Mouse (Mus musculus): ENCODE data around the gene Syt3.

Gene Syt3

DNA sequence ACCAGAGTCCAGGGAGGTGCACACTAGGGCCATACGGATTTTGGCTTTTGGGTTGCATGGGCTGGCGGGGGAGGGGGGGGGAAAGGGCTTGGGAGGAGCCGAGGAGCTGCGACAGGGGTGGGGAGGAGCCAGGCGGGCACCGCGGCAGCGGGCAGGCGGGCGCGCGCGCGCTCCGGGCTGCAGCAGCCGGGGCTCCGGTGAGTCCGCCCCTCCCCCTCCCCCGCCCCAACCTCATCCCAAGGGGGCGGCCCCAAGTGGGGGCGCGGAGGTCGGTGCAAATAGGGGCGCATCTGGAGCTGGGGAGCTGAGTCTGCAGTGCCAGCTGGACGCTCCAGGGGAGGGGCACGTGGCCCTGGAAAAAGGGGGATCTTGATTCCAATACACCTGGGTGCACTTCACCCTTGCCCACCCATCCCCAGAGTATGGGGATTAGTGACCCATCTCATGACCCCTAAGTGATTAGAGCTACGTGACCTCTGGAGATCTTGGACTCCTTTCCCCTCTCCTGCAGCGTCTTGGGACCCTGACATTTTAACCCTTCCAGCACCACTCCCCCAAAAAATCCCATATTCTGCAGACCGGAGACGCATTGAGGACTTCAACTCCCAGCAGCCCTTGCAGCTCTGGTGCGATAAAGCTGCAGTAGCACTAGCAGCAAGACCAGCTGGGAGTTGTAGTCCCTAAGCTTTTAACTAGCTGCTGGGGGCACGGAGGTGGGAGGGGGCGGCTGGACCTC, at the start of gene Syt3:
TSS of gene Syt3 (plus strand) at position 123 of the 736 bp plus-strand sequence.
- no peak for DNase-seq (ENCODE audit: low read depth, low spot score)

DNA sequence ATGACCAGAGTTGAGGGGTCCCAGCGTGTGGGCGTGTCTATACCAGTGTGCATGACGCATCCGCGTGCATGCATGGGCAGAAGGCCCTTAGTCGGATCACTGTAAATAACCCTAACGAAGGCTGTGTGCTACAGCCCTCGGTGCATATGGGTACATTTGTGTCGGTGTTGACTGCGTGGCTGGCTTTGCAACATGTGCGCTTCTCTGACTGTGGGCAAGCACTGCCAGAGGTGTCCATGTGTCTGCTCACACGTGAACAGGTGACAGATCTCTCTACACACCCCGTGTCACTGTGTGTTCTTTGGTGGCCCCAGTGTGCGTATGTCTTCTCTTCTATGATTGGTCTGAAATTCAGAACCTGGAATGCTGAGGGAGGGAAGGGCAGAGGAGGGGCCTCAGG, 49.8 kb upstream of the Syt3 start:
- DNase-seq (ENCODE audit: low read depth, low spot score): no peak

DNA sequence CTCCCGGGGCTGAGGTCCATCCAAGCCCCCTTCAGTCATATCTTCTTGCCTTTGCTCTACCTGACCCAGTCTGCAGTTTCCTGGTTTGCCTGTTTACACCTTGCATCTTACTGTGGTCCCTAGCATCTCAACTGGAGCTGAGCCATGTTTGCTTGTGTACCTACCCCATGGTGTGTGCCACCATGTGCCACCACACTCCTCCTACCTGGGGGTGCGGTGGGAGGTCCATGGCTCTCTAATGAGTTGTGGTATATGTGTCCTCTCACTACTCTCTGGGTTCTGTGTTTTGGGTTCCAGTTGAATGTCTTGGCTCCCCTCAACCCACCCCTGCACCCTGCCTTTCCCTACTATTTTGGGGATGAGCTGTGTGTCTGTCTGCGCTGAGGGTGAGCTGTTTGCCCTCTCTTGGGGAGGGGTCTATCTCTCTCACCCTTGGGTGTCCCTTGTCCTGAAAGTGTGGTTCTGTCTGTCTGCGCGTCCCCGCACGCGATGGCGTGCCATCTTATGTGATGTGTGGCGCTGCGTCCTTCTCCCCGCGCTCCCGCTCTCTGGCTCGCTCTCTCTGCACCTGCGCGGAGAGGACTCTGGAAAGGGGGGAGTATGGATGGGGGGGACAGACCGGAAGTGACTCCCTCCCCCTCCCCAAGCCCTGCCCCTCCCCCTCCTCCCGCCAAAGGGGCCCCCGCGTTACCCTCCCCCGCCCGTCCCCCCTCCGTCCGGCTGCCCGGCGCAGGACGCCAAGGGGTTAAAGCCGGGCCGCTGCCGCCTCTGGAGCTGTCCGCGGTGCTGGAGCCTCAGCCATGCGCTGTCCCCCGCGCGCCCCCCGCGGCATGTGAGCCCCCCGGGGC, 48.6 kb upstream of the Syt3 start:
- DNase-seq (ENCODE audit: low read depth, low spot score): no peak

DNA sequence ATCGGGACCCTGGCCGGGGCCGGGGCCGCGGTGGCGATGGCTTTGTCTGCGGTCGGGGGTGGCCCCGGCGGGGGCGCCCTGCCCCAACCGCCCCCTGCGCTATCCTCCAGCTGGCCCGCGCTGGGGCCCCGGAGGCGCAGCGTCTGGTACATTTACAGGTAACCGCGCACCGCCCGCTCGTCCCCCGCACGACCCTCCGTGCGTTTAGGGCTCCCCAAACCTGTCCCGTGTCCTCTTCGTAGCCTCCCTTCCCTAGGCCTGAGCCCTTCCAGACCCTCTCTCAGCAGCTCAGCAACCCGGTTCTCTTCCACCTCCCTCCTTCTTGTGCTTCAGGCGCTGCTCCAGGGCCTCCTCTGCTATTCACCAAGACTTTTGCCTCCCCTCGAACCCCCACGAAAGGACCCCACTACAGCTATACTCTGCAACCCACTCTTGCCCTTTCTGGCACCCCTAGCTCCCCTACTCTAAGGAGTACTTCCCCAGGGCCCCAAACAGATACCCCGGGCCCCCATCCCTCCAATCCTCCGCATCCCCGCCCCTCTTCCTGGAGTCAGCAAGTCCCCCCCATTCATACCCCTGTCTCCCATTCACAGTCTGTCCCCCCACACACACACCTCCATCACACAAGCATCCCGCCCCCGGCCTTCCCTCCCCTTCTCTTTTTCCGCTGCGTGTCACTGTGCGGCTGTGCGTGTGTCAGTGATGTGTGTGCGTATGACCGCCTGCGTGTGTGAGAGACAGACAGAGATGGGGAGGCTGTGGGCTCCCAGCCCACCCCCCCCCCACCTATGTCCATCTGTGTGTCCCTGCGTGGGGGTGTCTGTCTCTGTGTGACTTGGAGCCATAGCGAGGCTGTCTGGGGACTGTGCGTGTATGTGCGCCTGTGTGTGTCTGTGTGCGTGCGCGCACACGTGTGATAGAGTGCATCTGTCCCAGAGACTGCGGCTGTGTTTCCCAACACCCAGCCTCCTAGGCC, 47.6 kb upstream of the Syt3 start:
- no peak for DNase-seq (ENCODE audit: low read depth, low spot score)

DNA sequence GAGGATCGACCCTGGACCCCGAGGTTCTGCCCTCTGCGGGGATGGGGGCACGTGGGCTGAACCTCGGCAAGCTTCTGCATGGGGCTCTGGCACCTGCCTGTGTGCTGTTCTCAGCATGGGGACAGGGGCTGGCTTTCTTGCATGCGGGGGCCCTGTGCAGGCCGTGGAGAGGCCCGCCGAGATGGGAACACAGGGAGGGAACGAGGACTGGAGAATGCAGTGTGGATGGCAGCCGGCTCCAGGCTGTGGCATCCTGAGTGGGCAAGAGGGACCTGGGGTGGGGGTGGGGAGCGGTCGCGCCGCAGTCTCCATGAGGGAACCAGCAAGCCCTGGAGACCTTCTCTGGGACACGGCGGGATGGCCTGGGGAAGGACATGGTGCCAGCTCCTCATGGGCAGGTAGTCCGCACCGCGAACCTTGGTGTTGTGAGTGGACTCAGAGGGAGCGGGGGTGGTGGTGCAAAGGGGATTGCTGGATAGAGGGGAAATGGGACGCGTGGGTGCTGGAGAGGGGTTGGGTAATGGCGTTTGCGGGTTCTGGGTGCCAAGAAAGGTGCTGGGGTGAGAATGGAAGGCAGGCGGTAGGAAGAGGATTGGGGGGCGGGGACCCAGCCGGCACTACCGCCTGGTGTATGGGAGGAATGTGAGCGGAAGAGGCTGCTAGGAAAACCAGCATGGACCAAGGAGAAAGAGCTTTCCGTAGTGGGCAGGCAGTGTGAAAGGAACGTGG, 46.6 kb upstream of the Syt3 start:
- DNase-seq (ENCODE audit: low read depth, low spot score): no peak

DNA sequence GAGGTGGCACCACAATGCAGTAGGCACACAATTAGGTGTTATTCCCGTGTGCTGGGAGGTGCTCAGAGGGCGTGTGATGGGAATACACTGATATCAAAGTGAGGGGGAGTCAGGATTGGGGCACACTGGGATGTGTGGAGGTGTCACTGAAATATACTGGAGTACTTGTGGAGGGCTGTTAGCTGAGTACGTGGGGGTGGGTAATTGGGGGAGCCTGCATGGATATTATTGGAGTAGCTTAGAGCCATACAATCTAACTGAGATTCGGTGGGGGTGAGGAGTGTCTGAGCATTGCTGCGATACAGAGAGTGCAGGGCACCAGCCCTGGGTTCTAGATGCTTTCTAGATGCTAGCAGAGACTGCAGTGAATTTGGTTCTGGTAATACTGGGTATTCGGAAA, 43.7 kb upstream of the Syt3 start:
- DNase-seq (ENCODE audit: low read depth, low spot score): no peak

DNA sequence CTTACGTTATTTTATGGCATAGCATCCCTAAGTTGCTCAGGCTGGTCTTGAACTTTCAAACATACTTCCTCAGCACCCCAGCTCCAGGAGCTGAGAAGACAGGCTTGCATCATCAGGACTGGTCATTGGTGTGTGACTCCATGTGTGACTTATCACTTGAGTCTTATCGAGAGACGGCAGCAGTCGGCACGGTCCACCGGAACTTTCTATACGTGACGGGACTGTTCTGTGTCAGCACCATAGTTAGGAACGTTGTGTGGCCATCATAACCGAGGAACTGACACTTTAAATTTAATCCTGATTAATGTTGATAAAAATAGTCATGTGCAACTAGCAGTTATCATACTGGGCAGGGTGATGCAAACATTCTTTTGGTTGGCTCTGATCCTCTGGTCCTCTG, 42.8 kb upstream of the Syt3 start:
- DNase-seq (ENCODE audit: low read depth, low spot score): no peak

DNA sequence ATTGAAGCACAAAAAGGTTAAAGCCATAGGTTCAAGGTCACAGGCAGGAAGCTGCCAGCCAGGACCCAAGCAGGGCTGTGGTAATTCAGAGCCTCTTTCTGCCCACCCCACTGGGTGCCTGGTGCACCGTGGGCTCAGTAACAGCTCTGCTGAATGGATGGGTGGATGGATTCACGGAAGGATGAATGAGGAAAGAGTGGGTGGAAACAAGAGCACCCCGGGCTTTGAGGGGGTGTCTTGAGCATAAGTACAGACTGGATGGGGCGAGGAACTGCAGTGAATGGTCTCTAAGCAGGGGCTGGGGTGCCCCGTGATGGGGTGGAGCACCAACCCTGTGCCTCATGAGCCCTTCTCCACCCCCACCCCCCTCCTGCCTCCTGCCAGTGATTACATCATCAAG, 42.2 kb upstream of the Syt3 start:
- DNase-seq (ENCODE audit: low read depth, low spot score): no peak

DNA sequence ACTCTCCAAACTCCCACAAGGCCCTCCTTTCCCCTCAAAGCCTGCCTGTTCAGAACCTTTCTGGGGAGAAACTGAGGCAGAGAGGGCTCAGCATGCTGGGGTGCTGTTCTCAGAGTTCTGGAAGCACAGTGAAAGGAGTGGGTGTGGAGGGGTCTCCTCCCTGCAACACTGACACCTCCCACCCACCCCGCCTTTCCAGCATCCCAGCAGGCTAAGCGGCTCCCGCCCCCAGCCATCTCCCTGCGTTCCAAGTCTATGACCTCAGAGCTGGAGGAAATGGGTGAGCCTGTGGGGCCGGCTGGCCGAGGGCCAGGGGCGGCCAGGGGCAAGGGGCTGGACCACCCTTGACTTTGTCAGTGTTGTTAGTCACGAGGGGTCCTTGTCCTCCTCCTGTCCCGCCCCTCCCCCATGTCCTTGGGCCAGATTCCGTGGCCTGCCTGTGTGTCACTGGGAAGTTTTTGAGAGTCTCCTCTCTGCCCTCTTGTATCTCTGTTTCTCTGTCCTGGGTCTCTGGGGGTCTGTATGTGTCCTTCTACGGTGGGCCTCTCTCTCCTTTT, 40.4 kb upstream of the Syt3 start:
- no peak for DNase-seq (ENCODE audit: low read depth, low spot score)

DNA sequence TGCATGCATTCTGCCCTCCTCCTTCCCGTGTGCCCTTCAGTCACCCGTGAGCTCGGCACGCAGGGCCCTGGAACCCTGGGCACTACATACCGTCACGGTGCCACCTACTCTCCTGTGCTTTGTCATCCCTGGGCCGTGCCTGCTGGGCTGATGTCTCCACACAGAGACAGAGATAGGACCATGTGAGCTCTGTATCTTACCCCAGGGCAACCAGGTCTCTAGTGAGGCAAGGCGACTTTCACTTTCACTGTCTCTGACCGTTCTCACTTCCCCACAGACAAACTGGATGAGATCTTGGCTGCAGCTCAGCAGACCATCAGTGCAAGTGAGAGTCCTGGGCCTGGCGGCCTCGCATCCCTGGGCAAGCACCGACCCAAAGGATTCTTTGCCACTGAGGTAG, 39.3 kb upstream of the Syt3 start:
- no peak for DNase-seq (ENCODE audit: low read depth, low spot score)

DNA sequence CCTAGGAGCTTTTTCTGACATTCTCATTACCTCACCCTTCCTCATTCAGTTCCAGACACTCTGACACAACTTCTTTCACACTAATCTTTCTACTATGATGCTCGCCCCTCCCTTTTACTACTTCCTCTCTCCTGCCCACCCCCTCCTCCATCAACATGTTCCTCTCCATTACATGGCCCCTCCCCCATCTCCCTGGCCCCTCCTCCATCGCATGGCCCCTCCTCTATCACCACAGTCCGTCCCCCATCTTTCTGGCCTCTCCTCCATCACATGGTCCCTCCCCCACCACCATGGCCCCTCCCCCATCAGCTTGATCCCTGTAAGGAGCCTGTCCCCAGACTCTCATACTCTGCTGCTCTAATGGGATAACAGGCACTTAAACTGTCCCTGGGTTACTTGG, 34.9 kb upstream of the Syt3 start:
- no peak for DNase-seq (ENCODE audit: low read depth, low spot score)

DNA sequence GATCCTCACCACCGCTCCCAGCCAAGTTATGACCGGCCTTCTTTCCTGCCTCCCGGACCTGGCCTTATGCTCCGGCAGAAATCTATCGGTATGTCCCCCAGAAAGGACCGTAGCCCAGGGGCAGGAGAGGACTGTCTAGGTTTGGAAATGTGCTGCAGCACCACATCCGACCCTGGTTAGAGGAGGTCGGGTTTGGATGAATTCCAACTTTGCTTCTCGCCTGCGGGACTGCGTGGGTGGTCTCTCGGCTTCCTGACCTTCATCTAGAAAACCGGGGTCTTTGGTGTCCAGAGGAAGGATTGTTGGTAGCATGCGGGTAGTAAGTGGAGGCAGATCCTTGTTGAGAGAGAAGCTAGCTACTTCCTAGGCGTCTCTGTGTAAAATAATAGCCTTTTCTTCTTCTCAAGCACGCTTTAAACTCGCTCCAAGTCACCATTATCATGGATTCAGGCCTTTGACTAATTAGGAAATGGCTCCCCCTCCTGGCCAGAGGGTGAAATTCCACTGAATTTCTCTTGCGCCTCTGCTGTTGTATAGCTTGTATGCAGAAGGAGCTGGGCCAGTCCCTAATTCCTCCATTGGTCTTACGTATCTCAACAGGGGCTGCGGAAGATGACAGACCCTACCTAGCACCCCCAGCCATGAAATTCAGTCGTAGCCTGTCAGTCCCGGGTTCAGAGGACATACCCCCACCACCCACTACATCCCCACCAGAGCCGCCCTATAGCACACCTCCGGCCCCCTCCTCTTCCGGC, 32.8 kb upstream of the Syt3 start:
- peak; percentile 79 for DNase-seq (ENCODE audit: low read depth, low spot score)

DNA sequence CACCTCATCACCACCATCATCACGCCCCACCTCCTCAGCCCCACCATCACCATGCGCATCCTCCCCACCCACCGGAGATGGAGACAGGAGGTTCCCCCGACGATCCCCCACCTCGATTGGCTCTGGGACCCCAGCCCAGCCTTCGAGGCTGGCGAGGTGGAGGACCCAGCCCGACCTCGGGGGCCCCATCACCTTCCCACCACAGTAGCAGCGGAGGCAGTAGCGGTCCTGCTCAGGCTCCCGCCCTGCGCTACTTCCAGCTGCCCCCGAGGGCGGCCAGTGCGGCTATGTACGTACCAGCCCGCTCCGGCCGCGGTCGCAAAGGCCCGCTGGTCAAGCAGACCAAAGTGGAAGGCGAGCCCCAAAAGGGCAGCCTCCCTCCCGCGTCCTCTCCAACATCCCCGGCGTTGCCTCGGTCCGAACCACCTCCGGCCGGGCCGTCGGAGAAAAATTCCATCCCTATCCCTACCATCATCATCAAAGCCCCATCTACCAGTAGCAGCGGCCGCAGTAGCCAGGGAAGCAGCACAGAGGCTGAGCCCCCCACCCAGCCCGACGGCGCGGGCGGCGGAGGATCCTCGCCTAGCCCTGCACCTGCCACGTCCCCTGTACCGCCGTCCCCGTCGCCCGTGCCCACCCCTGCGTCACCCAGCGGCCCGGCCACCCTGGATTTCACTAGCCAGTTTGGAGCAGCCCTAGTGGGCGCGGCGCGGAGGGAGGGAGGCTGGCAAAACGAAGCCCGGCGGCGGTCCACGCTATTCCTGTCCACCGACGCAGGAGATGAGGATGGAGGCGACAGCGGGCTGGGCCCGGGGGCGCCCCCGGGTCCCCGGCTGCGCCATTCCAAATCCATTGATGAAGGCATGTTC, 31.8 kb upstream of the Syt3 start:
- DNase-seq (ENCODE audit: low read depth, low spot score): no peak

DNA sequence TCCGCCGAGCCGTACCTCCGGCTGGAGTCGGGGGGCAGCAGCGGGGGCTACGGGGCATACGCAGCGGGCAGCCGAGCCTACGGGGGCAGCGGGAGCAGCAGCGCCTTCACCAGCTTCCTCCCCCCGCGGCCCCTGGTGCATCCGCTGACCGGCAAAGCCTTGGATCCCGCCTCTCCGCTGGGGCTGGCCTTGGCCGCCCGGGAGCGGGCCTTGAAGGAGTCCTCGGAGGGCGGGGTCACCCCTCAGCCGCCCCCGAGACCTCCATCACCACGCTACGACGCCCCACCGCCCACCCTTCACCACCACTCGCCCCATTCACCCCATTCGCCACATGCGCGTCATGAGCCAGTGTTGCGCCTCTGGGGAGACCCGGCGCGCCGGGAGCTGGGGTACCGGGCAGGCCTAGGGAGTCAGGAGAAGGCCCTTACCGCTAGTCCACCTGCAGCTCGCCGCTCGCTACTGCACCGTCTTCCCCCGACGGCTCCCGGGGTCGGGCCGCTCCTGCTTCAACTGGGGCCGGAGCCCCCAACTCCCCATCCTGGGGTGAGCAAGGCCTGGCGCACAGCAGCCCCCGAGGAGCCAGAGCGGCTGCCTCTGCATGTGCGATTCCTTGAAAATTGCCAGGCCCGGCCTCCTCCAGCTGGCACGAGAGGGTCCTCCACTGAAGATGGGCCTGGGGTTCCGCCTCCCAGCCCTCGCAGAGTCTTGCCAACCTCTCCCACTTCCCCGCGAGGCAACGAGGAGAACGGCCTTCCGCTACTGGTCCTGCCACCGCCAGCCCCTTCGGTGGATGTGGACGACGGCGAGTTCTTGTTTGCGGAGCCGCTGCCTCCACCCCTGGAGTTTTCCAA, 30.9 kb upstream of the Syt3 start:
- DNase-seq (ENCODE audit: low read depth, low spot score): no peak

DNA sequence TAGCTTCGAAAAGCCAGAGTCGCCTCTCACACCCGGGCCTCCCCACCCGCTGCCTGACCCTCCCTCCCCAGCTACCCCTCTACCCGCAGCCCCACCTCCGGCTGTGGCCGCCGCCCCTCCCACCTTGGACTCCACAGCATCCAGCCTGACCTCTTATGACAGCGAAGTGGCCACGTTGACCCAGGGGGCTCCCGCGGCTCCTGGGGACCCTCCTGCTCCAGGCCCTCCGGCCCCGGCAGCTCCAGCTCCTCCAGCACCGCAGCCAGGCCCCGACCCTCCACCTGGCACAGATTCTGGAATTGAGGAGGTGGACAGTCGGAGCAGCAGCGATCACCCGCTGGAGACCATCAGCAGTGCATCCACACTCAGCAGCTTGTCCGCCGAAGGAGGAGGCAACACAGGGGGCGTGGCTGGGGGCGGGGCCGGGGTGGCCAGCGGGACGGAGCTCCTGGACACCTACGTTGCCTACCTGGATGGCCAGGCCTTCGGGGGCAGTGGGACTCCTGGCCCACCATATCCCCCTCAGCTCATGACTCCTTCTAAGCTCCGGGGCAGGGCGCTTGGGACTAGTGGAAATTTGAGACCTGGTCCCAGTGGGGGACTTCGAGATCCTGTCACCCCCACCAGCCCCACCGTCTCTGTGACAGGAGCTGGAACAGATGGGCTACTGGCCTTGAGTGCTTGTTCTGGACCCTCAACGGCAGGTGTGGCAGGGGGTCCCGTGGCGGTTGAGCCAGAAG, 30.1 kb upstream of the Syt3 start:
- DNase-seq (ENCODE audit: low read depth, low spot score): no peak

DNA sequence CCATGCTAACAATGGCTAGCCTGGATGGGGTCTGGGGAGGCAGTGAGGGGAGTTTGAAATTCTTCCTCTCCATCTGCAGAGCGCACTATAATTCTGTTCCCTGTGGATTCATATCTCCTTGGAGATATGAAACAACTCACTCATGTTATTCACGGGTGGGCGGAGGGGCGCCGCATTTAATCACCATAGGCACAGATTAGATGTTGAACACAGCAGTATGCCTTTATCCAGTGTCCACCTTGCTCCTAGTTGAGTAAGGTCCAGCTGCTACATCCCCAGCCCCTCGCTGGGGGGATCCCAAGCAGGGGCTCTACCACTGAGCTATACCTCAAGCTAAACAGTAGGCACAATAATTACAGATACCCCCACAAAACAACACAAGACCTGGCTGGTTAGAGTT, 28.5 kb upstream of the Syt3 start:
- DNase-seq (ENCODE audit: low read depth, low spot score): no peak

DNA sequence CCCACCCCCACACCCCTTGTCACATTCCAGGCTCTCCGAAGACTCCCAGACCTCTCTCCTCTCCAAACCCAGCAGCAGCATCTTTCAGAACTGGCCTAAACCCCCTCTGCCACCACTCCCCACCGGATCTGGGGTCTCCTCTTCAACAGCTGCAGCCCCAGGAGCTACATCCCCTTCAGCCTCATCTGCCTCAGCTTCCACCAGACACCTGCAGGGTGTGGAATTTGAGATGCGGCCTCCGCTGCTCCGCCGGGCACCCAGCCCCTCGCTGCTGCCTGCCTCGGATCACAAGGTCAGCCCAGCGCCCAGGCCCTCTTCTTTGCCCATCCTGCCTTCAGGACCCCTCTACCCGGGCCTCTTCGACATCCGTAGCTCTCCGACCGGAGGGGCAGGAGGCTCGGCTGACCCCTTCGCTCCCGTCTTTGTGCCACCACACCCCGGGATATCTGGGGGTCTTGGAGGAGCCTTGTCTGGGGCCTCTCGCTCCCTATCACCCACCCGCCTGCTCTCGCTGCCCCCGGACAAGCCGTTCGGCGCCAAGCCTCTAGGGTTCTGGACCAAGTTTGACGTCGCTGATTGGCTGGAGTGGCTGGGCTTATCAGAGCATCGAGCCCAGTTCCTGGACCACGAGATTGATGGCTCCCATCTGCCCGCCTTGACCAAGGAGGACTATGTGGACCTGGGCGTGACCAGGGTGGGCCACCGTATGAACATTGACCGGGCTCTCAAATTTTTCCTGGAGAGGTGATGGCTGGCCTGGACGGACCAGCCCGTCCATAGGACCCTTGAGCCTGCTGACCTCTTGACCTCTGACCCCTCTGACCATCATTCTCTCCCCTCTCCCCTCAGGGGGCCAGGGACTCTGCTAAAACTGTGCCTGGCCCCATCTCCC, 27.1 kb upstream of the Syt3 start:
- no peak for DNase-seq (ENCODE audit: low read depth, low spot score)
